26 mouse cellular contexts compared by ENCODE assay signal in genomic region chr12:62207211-62207610, GRCm38 (mm10).
DNase-seq lines count a peak whose midpoint lies in the region; TF ChIP-seq lines count a peak whose summit lies in the region.
"Had no signal": no experiment of that assay in that cellular context is flagged by ENCODE, and none has a peak within 500 bp of the region (broad histone marks: within the 10 kb centered on the region; RNA-seq: fewer than 3 reads in every experiment).

No protein-coding gene starts in this region.

- peak; percentile 43 for DNase-seq in brain, adult 2 months (ENCODE audit: low read depth, low spot score)
- DNase-seq in layer of hippocampus, adult 2 months (ENCODE audit: low spot score in 2 of 2), result peak; percentile 17 to 39
- peak; percentile 39 for DNase-seq in layer of hippocampus, adult 9-11 months
- no peak for DNase-seq in left cerebral cortex, adult 18-20 months (ENCODE audit: low spot score in 2 of 2)
- DNase-seq in MN1 (ENCODE audit: low spot score), result no peak
- no peak for DNase-seq in adrenal gland, postnatal 25 days
- DNase-seq: adrenal gland, adult 8-10 months; adrenal gland, postnatal 36 days; cerebellum, adult 11 months; cerebellum, adult 2 months; cerebellum, postnatal 10 days; cerebellum, postnatal 36 days; embryo, embryonic 11 days; gastrocnemius, postnatal 25 days; heart, adult 2 months; heart, postnatal 14 days; heart, postnatal 4 days had no signal

- no peak overlapping the region for H3K27ac ChIP-seq in layer of hippocampus, adult 2 months
- H3K27ac ChIP-seq: embryonic facial prominence, embryonic 10.5 days; embryonic facial prominence, embryonic 13.5 days; forebrain, embryonic 12.5 days; forebrain, embryonic 15.5 days; heart, adult 2 months; heart, embryonic 10.5 days; heart, embryonic 13.5 days; hindbrain, embryonic 14.5 days; hindbrain, postnatal 0 days had no signal

- no peak for TF ChIP-seq CTCF in layer of hippocampus, adult 2 months (conservative IDR thresholded peaks at IDR 0.05)

- H3K4me3 ChIP-seq in layer of hippocampus, adult 2 months, result no peak overlapping the region
- H3K4me3 ChIP-seq: embryonic facial prominence, embryonic 10.5 days; embryonic facial prominence, embryonic 13.5 days; erythroblast, embryonic 14.5 days; forebrain, embryonic 12.5 days; forebrain, embryonic 15.5 days; heart, adult 2 months; heart, embryonic 10.5 days; heart, embryonic 13.5 days had no signal

Comparison
In these comparisons a context has a peak if more than half of its experiments do, and no peak if none do; other contexts are left out.
1. DNase-seq: peak in brain, adult 2 months (single experiment), layer of hippocampus, adult 2 months (2 of 2) and layer of hippocampus, adult 9-11 months (single experiment); none in left cerebral cortex, adult 18-20 months (0 of 2), MN1 (single experiment) and adrenal gland, postnatal 25 days (single experiment).